Mouse (Mus musculus): ENCODE measurements around the gene Slc28a3.

GRCm38 (mm10) chr13:58523761-58524117, 86.9 kb downstream of the Slc28a3 start:
- TF ChIP-seq CTCF (conservative IDR thresholded peaks at IDR 0.05; ENCODE audit: insufficient read depth, insufficient read length, low read depth, low read length) (no peak), POLR2A (IDR thresholded peaks at IDR 0.05; ENCODE audit: low read depth, low read length) (no peak)
